Mouse (Mus musculus): ENCODE results near the gene Gm8906.
"Not testable (repeated sequence)": the region's sequence is repeated elsewhere in the genome, so short reads cannot be mapped to it uniquely, and the experiment has no call there.

Gm8906 gene

GRCm38 (mm10) chr5:11502385-11502784 lies at the start of gene Gm8906:
Gene Gm8906 (plus strand): TSS chr5:11502685.
- not testable (repeated sequence) for DNase-seq (ENCODE audit: low read depth, low spot score)
